Mouse (Mus musculus): ENCODE results near the gene Shisa2. TPM values are rescaled to one million over a fixed set of nuclear protein-coding genes. Genes with fewer than 3 reads are reported as not detected.

Shisa2 gene
- polyA plus RNA-seq, 1 experiment, result 6.4 TPM

DNA sequence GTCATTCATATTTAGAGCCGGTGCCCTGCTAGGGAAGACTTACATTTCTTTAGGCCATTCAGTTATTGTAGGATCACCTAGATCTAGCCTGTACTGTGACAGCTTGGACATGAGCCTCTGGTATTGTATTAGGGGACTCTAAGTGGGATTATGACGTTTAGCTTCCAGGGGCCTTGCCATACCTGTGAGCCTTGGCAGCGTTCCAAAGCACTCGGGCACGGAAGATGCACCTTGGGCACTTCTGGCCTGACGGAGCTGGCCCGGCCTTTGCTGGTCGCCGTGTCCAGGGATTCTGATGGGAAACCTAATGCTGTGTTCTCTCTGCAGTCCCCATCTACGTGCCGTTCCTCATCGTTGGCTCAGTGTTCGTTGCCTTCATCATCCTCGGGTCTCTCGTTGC lies 4.2 kb downstream of the Shisa2 start:
- 73% methylated on average over 15 of the region's 15 CpGs for WGBS
- no peak for DNase-seq (ENCODE audit: low read depth, low spot score)

DNA sequence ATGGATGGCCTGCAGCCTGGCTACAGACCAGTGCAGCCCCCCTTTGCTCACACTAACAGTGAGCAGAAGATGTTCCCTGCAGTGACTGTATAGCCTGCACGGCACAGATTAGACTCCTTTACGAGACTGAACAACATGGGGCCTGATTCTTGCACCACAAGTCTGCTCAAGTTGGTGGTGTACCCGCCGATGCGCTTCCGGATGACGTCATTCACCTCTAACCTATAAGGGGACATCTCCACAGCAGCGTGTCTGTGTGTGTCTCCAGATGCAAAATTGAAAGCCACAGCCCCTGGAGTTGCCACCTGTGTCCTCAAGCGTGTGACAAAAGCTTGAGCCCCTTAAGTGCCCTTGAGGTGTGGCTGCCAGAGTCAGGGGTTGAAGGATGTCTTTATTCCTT lies 5.0 kb downstream of the Shisa2 start:
- DNase-seq (ENCODE audit: low read depth, low spot score), result no peak
- 92% methylated on average over 9 of the region's 9 CpGs for WGBS

- no peak for DNase-seq (ENCODE audit: low read depth, low spot score)
- 95% methylated on average over 6 of the region's 6 CpGs for WGBS
These were observed 7.0 kb downstream of the Shisa2 start for GRCm38 (mm10) chr14:59632067-59632466.

DNA sequence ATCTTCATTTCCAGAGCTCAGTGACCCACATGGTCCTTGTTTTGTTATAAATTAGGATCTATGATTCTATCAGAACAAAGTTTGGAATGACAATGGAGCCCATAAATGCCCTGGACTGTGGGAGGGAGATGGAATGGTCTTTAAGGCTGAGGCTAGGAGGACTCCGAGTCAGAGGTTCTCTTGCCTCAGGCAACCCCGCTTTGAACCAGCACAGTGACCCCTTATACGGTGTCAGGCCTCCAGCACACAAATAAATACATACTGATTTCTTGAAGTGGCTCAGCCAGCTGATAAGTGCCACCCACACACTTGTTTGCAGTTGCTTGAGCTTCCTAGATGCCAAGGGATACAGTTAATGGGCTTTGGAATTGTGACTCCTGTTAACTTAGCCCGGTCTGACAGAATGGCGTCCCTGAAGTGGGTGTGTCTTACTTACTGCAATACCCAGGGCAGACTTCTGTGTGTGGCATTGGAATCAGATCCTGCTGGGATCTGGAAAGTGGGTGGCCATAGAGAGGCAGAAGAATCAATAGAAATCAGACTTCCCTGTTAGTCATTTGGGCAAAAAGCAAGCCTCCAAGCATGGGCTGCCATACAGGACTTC lies 8.3 kb downstream of the Shisa2 start:
- DNase-seq (ENCODE audit: low read depth, low spot score), result no peak
- WGBS, result 67% methylated on average over 5 of the region's 5 CpGs

GRCm38 (mm10) chr14:59633988-59634387 lies 8.9 kb downstream of the Shisa2 start:
- DNase-seq (ENCODE audit: low read depth, low spot score), result no peak
- 79% methylated on average over 9 of the region's 9 CpGs for WGBS

DNA sequence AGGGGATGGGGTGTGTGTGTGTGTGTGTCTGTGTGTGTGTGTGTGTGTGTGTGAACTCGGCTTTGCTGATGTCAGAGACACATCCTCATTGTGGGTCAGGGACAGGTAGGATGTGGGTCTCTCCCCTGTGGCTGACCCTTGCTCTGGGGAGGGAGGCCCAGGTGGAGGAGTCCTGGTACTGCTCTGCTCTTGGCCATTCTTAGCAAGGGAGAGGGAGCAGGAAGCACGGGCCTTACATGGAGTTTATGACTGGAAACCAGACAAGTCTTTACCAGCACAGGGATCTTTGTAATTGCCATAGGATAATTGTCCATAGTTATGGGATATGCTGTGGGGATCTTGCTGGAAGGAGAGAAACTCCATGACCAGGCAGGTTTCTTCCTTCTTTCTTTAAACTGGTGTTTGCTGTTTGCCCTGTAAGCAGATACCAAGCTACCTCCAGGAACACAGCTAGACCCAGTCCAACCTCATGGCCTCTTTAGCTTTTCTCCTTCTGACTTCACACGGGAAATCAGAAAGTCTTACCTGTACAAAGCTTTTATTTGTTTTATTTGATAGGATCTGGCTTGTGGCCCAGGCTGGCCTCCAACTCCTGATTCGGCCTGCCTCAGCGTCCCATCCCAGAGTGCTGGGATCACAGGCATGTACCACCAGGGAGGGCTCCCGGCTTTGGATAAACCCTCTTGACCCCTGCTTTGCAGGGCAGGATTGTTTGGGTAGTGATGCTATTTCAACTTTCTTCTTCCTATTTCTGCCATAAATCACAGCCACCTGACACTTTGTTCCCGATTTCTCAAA lies 14.0 kb downstream of the Shisa2 start:
- no peak for DNase-seq (ENCODE audit: low read depth, low spot score)
- 29% methylated on average over 7 of the region's 7 CpGs for WGBS

DNA sequence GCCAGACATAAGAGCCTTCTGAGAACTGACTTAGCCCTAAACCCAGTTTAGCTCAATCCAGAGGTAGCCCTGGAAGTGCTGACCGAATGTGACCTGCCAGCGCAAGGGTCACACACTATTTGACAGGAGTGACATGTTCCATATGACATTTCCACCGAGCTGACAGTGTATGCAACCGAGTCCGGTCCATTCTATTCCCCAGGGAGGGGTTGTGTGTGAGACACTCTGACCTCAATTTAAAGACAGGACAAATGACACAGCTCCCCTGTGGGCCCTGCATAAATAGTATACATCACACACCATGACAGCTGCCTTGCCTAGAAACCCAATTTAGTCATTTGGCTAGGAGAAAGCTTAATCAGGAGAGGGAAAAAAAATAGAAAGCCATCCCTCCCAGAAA lies 16.7 kb downstream of the Shisa2 start:
- WGBS, result 72% methylated on average over 5 of the region's 5 CpGs
- DNase-seq (ENCODE audit: low read depth, low spot score), result no peak

DNA sequence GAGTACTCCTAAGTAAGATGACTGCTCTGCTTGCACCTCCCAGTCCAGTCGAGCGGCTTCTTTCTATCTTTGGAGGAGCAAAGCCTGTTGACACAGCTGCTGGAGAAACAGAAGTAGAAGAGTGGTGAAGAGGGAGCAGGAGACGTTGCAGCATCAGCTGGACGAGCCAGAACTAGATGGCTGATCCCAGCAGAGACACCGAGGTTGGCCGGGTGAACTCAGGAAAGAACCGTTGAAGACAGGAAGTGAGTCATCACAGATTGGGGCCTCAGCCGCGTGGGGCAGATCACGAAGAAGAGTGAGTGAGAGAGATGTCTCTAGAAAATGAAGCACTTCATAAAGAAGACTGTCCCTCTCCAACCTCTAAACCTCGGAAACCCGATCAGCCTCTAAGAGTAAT lies 18.5 kb downstream of the Shisa2 start:
- 35% methylated on average over 12 of the region's 12 CpGs for WGBS
- no peak for DNase-seq (ENCODE audit: low read depth, low spot score)

DNA sequence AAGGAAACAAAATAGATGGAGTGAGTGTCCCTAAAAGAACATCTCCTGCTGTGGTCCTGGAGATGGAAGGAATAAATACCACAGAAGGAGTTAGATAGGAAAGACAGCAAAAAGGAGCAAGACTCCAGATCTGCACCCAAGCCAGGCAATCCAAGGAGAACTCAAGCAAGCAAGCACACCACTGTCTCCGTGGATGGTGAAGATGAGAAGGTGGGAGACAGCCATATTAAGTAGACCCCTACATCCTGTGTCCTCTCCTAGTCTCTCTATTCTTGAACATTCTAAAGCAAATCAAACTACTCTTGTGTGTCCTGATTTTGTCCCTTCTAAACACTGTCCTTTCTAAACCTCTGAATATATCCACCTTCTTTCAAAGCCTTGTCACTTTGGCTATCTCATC lies 19.1 kb downstream of the Shisa2 start:
- 91% methylated on average over 1 of the region's 1 CpGs for WGBS

GRCm38 (mm10) chr14:59644896-59645295 lies 19.8 kb downstream of the Shisa2 start:
- 93% methylated on average over 3 of the region's 3 CpGs for WGBS
- no peak for DNase-seq (ENCODE audit: low read depth, low spot score)

More for the DNA sequence above, 19.1 kb downstream of the Shisa2 start:
- no peak for DNase-seq (ENCODE audit: low read depth, low spot score)

GRCm38 (mm10) chr14:59646826-59647697 lies 22.0 kb downstream of the Shisa2 start:
- 57% methylated on average over 16 of the region's 16 CpGs for whole genome bisulfite sequencing
- no peak for DNase-seq (ENCODE audit: low read depth, low spot score)

DNA sequence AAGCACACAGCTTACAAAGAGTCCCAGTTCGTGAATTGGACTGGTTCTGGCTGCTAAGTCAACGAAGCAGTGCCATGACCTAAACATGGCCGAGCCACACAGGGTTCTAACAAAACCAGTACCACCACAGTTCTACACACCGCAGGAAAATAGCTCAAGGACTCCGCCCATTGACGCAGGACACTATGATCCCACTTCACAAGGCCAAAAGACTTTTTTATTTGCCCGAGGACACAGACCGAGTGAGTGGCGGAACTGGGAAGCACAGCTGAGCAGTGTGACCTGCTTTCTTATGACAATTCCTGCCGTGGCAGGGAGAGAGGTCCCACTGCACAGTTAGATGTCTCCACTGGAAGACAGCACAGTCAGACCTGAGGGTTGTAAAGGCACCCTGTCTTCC lies 23.5 kb downstream of the Shisa2 start:
- WGBS, result 78% methylated on average over 10 of the region's 10 CpGs
- no peak for DNase-seq (ENCODE audit: low read depth, low spot score)

- no peak for DNase-seq (ENCODE audit: low read depth, low spot score)
- 80% methylated on average over 6 of the region's 6 CpGs for WGBS
These were observed 24.2 kb downstream of the Shisa2 start for GRCm38 (mm10) chr14:59649337-59649736.

DNA sequence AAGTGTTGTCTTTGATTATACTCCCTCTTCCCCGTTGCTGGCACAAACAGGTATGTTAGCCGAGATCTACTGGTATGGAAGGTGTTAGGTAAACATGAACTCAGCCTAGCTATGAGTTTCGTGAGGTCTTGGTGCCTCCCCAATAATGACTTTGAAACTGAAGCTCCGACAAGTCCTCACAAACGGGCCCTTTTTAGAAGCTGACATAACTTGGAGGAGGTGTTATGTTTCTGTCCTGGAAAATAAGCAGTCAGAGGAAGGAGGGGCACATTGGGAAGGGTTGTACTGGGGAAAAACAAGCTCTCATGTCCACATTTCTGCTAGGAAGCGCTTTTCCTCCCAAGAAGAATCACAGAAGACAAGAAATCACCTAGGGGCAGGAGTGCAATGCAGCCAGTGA lies 31.5 kb downstream of the Shisa2 start:
- DNase-seq (ENCODE audit: low read depth, low spot score), result no peak
- 80% methylated on average over 6 of the region's 6 CpGs for WGBS

- WGBS, result 95% methylated on average over 1 of the region's 1 CpGs
These were observed 32.0 kb downstream of the Shisa2 start for GRCm38 (mm10) chr14:59657098-59657497.

DNA sequence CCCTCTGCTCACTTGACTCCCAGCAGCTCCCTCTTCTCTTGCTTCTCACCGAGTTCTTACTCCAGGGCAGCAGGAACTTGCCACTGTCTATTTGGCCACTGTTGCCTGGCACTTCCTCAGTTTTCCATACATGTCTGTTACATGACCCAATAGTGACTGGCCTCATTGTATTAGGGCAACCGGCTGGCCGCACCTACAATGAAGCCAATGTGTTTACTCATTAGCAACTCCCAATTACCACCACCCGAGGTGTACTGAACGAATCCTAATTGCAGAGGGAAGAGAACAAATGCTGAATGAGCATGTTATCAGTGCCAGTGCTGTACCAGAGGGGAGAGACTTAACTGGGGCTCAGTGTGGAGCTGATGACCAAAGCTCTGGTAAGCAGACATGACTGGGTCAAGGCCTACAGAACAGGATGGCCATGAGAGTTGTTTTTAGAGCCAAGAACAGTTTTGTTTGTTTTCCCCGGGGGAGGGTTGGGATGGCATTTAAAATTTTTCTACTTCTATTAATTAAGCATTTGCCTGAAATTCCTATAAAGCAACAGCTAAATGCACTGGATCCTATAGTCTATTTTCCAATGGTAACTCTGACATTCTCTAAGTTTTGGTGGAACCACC lies 47.9 kb downstream of the Shisa2 start:
- WGBS, result 76% methylated on average over 6 of the region's 6 CpGs
- no peak for DNase-seq (ENCODE audit: low read depth, low spot score)

More at GRCm38 (mm10) chr14:59657098-59657497, 32.0 kb downstream of the Shisa2 start:
- DNase-seq (ENCODE audit: low read depth, low spot score), result no peak

DNA sequence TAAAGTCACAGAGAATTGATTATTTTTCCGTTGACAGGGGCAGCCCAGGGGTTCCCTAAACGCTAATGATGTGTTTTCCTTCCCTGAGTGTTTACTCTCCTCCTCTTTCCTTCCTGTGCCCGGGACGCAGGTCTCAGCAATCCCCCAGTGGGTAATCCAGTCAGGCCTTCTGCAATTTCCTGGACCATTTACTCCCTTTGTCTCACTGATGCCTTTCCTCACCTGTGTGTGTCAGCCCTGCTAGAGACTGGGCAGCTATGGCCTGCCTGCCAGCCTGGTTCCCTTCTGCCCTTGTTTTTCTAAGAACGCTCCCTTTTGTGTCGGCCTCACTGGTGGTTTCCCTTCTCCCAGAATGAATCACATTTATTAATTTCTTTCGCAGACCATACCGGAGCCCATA lies 49.4 kb downstream of the Shisa2 start:
- DNase-seq (ENCODE audit: low read depth, low spot score), result no peak
- WGBS, result 50% methylated on average over 8 of the region's 8 CpGs

GRCm38 (mm10) chr14:59675330-59675729 lies 50.2 kb downstream of the Shisa2 start:
- DNase-seq (ENCODE audit: low read depth, low spot score), result no peak
- 56% methylated on average over 4 of the region's 4 CpGs for WGBS

DNA sequence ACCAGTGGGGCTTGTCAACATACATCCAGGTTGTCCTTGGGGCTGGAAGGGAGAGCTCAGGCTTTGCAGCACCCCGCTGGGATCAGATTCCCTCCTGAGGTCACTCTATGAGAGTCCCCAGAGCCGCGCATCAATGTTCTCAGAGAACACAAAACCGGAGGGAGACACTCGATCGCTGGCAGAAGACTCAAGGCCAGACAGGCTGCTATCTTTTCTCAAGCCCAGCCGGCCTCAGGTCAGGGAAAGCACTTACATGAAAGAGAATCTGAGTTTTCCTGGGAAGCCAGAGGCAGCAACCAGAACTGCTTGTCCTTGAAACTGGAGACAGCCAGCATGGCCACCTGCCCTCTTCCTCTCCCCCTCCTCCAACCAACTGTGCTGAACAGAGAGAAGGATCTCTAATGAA lies 52.5 kb downstream of the Shisa2 start:
- no peak for DNase-seq (ENCODE audit: low read depth, low spot score)
- WGBS, result 84% methylated on average over 7 of the region's 7 CpGs
